Mouse (Mus musculus): ENCODE data around the gene Frmpd1.

Frmpd1 gene

DNA sequence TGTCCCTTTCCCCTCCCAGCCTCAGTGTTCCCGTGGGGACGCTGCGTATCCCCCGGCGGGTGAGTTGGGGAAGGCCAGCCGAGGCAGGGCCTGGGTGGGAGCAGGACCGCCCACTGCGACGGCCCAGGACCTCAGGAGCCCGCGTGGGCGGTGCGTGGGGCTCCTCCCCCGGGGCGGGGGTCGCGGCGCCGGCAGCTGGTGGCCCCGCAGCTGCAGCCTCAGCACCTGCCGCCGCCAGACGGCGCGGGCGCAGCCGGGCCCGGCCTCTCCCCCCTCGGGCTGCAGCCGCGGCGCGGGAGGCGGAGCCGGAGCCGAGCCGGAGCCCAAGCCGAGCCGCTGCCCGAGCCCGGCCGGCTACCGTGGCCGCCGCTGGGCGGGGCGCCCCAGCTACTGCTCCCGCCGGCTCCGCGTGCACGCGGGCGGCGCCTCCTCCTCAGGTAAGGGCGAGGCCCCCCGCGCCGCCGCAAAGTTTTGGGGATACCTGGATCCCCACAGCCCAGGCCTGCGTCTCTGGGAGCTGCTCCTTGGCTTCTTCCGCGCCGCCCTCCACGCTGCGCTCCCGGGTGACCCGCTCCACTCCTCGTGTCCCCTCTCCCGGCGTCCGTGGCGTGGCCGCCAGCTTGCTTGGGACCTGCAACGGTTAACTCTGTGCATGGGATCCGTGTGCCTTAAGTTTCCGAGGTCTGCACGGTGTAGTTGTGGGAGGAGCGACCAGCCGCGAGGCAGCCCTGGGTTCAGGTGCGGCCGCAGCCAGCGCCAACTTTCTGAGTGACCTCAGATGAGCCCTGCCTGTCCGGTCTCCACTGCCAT is at the start of gene Frmpd1:
TSS of gene Frmpd1 (plus strand) at position 355 of the 810 bp plus-strand sequence.
- no peak for DNase-seq (ENCODE audit: low spot score)

DNA sequence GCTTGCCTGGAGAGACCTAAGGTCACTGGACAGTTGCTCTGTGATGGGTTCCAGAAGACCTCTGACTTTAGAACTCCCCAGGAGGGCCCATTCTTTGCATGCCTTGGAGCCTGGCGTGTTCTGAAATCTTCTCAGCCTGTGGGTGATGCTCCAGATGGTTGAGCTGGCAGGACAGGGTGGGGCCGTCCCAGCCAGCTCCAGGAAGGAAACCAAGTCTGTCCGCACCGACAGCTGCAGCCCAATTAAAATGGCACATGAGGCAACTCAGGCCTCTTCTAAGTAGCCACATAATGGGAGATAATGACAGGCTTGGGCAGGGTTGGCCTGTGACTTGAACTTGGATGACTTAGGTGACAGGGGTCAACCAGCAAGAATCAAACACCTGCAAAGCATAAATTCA is 47.0 kb upstream of the Frmpd1 start:
- no peak for DNase-seq (ENCODE audit: low spot score)

DNA sequence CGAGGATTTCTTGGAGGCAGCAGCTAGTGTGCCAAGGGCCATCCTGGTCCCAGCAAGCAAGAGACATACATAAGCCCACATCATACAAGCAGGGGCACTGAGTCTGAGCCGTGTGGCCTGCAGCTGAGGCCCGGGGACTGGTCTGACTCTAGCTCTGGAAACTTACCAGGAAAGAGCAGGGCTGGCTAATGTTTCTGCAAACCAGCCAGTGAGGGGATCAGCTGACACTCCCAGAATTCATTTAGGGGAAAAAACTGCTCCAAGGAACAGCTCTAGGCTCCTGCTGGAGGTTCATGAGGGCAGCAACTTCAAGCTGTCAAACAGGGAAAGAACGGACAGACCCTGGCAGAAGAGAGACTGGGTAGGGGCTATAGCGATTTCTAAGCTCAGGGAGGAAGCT is 42.8 kb upstream of the Frmpd1 start:
- no peak for DNase-seq (ENCODE audit: low spot score)

DNA sequence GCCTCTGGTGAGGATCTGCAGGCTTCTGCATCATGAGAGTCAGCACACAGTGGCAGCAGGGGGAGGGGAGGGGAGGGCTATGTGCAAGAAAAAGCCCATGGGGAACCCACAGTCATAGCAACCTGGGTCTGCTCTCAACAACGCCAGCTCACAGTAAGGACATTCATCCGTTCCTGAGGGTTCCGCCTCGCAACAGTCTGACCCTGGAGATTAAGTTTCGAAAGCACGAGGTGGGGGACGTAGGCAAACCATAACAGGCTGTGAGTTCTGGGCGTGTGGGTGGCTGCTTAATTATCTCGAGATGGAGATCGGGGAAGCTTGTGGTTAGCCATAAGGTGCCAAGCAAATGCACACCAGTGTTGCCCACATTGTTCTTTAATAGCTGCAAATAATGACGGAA is 42.3 kb upstream of the Frmpd1 start:
- DNase-seq (ENCODE audit: low spot score) = no peak

DNA sequence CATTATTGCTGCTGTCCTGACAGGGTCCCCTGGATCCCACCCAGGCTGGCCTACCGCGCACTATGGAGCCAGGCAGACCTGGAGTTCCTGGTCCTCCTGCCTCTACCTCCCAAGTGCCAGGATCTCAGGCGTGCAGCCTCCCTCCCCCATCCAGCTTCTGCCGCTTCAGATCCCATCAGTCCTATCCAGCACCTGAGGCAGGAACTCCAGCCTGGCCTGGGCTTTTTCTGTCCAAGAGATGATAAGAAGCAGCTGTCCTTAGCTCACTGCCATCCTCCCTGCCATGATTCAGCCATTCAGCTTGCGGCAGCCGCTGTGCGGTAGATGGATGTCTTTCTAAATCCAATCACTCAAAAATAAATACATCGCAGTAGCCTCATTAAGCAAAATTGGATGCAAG is 41.7 kb upstream of the Frmpd1 start:
- DNase-seq (ENCODE audit: low spot score) = no peak

DNA sequence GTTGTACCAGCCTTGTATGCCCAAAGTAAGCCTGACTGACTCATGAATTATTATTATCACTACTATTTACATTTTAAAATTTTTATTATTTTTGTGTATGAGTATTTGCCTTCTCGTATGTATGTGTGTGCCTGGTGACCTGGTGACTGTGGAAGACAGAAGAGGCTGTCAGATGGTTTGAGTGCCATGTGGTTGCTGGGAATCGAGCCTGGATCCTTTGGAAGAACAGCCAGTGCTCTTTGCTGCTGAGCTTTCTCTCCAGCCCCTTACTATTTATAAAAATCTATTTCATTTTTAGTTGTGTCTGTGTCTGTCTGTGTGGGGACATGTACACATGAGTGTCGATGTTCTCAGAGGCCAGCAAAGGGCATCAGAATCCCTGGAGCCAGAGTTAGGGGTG is 28.2 kb upstream of the Frmpd1 start:
- DNase-seq (ENCODE audit: low spot score) = no peak

DNA sequence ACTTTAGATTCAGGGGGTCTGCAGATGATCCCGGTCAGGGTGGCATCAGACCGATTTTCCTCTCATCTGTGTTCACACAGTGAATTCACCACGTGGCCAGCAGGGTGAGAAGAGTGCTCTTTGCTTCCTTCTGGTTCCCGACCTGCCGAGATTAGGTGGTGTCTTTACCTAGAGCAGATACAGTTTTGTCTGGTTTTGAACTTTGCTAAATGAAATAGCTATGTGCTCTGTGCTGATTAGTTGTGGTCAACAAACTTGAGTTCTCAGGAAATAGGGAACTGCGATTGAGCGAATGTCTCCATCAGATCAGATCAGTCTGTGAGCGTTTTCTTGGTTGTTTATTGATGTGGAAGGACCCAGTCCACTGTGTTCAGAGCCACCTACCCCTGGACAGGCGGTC is 26.1 kb upstream of the Frmpd1 start:
- no peak for DNase-seq (ENCODE audit: low spot score)

DNA sequence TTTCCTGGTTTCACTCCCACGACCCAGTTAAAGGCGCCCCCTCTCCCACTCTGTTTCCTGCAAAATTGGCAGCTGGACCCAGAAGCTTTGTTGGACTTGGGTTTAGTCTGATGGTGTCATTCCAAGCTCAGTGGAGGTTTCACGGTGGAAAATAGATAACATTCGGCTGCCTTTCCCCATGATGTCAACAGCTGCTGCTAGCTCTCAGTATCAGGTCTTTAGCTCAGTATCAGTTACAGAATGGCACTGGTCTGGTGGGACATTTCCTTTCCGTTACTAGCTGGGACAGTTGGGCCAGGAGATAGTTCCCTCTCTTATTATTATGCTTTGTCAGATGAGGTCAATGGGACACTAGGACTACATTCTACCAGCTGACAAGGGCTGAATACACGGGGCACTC is 23.9 kb upstream of the Frmpd1 start:
- no peak for DNase-seq (ENCODE audit: low spot score)

DNA sequence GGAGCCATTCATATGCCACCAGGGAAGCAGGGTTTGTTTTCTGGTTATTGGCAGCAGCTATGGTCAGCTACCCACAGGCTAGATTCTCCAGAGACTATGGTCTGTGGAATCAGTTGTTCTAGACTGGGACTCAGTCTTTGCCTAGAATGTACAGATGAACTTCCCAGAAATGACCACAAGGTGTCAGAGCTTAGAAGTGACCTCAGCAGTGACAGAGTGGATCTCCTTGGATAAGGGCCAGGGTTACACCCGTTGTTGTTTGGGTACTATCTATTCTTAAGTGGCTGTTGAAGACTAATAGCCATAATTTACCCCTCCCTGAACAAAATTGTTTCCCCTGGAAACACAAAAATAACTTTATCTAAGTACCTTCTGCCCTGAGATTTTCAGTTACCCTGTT is 21.0 kb upstream of the Frmpd1 start:
- DNase-seq (ENCODE audit: low spot score) = no peak

DNA sequence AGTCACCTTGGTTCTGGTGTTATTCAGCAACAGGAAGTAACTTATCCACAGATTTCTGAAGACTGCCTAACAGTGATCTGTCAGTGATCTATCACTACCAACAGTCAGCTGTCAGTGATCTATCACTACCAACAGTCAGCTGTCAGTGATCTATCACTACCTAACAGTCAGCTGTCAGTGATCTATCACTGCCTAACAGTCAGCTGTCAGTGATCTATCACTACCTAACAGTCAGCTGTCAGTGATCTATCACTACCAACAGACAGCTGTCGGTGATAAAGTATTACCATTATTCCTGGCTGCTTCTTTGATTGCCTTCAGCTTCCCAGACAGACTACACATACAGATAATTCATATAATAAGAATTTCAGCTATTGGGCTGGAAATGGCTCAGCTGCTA is 19.2 kb upstream of the Frmpd1 start:
- no peak for DNase-seq (ENCODE audit: low spot score)

DNA sequence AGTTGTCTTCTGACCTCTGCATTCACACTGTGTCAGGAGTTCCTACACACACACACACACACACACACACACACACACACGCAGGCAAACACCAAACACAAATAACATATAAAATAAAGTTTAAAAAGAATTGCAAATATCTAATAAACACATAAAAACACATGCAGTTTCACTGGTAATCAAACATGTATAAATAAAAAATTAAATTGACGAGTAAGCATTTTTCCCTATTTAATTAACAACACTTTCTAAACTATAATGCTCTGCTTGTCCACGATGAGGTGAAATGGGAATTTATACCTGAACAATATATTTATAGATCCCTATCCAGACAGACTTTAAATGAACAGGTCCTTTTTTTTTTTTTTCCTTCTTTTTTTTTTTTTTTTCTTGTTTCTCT is 18.7 kb upstream of the Frmpd1 start:
- DNase-seq (ENCODE audit: low spot score) = no peak

DNA sequence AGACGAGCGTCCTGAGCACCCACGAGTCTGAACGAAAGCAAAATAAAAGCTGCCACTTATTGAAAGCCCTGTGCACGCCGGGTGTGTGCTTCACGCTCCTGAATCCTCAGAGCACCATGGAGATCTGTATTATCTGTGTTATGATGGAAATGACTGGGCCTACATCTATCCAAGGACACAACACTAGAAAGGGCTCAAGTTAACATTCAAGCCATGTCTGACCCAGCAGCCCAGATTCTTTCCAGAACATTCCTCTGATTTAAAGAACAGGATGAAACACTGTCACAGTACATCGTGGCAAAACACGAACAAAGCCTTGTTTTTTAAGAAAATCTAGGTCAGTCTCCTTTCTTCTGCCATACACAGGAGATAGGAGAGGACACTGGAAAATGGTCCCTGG is 13.3 kb upstream of the Frmpd1 start:
- no peak for DNase-seq (ENCODE audit: low spot score)

DNA sequence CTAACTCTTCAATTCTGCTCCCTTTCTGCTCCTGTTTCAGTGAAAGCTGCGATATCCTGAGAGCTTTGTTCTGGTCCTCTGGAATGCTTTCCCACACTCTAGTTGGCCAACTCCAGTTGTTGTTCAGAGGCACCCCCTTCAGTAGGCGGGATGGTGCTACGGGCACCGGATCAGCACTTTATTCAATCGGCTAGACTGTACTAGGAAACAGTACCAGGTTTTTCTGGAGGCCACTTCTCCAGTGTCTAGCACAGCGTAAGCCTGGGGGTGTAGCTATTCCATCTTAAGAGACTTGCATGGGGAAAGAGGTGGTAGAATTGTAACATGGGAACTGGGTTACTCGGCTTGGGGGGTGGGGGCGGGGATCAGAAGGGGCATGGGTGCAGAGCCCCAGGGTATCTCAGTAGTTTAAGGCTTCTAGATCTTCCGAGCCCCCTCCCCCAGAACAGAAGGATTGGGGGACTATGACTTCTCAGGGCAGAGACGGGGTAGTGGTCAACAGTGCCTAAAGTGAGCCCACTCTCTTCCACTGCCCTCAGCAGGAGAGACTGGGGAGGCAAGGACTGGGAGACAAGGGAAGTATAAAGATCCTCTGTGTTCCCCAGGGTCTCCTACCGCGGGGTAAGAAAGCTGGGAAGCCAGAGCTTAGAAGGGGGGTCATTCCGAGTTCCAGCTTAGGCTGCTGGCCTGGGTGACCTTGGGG is 706 bp upstream of the Frmpd1 start:
- no peak for DNase-seq (ENCODE audit: low spot score)

DNA sequence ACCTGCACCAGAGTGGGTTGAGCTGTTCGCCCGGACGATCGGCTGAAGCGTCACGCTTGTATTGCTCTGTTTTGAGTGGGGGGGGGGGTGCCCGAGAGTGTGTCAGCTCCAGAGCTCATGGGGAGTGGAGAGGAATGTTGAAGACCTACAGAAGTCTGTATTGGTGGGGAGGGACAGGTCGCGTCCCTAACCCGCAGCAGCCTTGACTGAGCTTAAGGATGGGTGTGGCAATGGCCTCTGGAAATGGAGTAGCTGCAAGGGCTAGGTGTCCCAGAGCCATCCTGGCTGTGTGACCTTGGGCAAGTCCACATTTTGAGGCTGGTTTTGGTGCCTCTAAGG is 625 bp downstream of the Frmpd1 start:
- no peak for DNase-seq (ENCODE audit: low spot score)

DNA sequence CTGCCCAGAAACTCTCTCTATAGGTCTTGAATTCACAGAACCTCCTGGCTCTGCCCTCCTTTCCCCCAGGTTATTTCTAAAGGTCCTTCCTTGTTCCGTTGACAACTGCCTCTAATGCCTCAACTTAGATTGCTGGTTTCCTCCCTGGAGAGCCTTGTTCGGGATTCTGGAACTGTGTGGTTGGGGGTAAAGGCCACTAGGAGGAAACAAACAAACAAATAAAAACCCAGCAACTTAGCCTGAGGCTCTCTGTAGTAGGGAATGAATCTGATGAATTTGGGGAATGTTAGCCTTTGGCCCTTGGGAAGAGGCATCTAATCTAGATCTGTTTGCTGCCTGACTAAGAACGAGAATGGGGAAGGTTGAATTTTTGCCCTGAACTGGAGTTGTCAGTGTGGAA is 13.6 kb downstream of the Frmpd1 start:
- no peak for DNase-seq (ENCODE audit: low spot score)

DNA sequence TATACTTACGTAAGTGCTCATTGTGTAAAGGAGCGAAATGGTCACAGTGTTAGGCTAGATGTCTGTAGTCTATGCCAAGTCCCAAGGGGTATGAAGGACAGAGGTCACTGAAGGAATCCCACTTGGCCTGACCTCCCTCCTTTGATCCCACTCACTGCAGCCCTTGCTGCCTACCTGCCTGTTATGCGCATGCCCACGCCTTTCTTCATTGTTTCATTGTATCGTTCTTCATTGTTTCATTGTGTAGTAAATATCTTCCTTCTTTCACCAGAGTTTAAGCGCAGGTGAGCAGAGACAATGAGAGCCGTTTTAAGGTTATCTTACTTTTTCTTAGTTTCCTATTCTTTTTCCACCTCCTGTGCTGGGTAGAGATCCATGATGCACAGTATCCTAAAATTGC is 18.6 kb downstream of the Frmpd1 start:
- no peak for DNase-seq (ENCODE audit: low spot score)

DNA sequence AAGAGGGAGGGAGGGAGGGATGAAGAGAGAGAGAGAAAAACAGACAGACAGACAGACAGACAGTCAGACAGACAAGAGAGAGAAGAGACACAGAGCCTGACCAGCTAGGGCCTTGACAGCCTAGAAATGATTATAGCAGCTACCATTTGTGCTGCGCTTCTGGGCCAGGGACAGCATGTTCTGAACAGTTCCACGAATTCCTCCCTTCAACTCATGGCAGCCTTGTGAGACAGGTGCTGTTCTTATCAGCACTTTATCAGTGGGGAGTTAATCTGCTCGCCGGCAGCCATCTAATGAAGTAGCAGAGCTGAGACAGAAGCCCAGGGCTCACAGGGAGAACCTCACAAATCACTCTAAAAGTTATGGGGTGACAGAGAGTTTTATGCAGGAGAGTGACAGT is 22.8 kb downstream of the Frmpd1 start:
- no peak for DNase-seq (ENCODE audit: low spot score)

DNA sequence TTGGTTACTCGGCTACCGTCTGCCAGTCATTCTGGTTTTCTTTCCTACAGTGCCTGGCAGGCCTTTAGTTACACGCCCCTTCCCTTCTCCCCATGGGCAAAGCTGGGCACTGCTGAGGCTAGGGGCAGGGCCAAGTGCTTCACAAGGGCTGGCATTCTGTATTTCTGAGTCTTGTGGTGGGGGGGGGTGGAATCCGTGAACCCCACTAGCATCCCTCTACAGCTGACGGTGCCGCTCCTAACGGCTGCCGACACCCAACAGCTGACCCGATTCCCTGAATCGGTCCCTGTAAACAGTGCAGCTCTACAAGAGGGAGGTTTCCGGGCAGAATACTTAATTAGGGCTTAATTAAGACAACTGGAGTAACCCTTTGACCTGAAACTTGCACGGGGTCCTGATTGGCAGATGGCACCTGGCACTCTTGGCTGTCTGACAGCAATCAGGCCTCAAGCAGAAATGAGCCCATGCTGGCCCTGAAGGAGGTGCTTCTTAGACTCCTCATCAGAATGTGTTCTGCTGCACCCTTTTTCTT is 24.2 kb downstream of the Frmpd1 start:
- DNase-seq (ENCODE audit: low spot score) = no peak

DNA sequence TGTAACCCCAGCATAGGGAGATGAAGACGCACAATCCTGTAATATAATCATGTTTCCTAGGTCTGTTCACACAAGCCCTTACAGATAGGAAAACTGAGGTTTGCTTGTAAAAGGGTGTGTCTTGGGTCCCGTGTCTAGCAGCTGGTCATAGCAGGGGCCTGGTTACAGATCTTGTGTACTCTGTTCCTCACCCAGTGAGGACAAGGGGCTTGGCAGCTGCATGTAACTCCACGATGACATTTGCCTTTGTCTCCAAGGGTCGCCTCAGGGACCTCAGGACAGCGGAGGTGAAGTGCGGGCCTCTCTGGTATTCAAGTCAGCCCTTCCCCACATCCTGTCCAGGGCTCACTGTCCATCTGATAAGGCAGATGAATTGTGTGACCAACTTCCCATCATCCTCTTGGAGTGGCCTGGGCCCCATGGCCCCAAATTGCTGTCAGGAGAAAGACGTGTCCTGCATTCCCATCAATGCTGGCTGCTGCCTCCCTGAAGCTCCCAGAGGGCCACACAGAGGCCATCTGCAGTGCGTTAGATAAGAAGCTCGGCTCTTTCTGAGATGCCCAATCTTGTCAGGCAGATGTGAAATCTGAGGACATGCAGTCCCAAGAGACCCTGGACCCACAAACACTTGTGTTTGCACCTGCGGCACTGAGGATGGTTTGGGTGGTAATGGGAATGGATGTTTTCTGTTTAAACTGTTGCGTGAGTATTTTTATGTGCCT is 27.8 kb downstream of the Frmpd1 start:
- DNase-seq (ENCODE audit: low spot score) = no peak

DNA sequence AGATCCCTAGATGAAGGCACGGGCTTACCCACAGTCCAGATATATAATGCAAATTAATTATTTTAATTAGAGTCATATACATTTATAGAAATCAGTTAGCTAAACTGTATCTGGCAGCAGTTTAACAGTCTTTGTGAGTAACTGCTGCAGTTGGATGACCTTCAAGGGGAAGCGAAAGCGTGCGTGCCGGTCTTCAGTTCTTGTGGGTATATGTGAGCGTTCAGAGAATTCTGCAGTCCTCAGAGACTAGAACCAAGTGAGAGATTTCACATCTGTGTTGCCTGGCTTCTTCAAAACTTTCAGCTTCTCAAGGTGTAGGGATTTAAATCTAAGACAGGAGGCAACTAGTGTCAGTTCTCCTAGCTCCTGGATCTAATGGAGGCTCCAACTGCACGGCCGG is 35.3 kb downstream of the Frmpd1 start:
- no peak for DNase-seq (ENCODE audit: low spot score)

DNA sequence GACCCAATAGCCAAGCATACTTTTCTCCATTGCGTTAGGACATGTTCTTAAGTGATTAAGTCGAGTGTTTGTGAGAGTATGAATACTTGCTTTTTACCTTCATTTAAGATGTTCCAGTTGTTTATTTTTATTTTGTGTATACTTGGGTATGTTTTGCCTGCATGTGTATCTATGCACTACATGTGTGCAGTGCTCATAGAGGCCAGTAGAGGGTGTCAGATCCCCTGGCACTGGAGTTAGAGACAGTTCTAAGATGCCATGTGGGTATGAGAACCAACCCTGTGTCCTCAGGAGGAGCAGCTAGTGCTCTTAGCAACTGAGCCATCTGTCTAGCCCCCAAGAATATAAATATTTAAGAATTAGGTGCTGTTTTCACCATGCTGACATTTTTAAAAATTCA is 37.7 kb downstream of the Frmpd1 start:
- no peak for DNase-seq (ENCODE audit: low spot score)

DNA sequence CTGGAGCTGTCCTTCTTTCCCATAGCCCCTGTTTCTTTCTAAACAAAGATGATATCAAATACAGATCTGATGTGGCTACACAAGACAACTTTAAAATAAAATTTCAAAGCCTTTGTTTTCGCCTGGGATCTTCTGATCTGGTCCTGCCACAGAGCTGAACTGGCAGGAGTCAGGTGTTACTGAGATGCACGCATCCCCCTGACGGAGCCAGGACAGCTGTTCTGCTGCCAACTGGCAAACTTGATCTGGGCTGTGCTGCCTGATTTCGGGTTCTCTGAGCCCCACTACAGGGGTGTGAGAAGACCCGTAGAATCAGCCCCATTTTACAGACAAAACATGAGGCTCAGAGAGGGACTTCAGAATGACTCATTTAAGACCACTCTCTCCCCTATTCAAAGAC is 45.6 kb downstream of the Frmpd1 start:
- DNase-seq (ENCODE audit: low spot score) = no peak

DNA sequence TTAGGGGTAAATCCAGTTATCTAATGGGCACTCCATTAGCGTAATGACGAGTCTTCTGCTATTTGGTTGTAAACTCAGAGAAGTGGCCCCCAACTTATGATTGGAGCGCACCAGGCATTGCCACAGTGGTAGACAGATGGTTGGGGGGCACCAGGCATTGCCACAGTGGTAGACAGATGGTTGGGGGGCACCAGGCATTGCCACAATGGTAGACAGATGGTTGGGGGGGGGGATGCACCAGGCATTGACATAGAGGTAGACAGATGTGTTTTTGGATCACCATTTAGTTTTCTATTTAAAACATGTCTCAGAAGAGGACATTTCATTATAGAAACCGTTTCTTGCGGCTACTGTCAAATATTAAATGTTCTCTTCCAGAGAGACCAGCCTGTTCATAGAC is 53.6 kb downstream of the Frmpd1 start:
- no peak for DNase-seq (ENCODE audit: low spot score)

Measured in ovary, postnatal 14 days (tissue).